Mouse (Mus musculus) megakaryocyte, embryonic 14.5 days (primary cell): ENCODE data around the gene Galntl6.

Source experiments
- FLI1 ChIP-seq: IDR thresholded peaks from 2 replicates; pipeline ENCODE4 v1.6.1; 2012; ENCODE audit warnings: low read length, inconsistent platforms, mixed read lengths
- GATA1 ChIP-seq: IDR thresholded peaks from 3 replicates; pipeline ENCODE4 v1.6.1; 2012; ENCODE audit warnings: mixed read lengths, low read length, inconsistent platforms, borderline replicate concordance

GRCm38 (mm10) chr8:58575346-58575745 is 337.1 kb downstream of the Galntl6 start:
- TF ChIP-seq GATA1 (no peak), FLI1 (no peak)
